Mouse (Mus musculus) neural tube, embryonic 13.5 days (tissue): ENCODE measurements at regions not wholly inside any gene's neighbourhood (a gene's known extent, or its start where the extent isn't known, plus 50 kb on each side); places are given as distances from the start of the nearest gene placed in this dataset.

ENCODE experiments used
- ATAC-seq: fragments of 200-750 bp; cut with Nextera tagmentation; 2 replicates; pipeline ENCODE4 v1.8.0; 2017; ENCODE audit warnings: low read depth, mild to moderate bottlenecking, moderate TSS enrichment, moderate library complexity
- H3K27ac ChIP-seq: fragments of 300-500 bp; sonication (generic); replicated peaks from 2 replicates; pipeline ENCODE4 v1.5.1; 2015; ENCODE audit warnings: moderate library complexity, mild to moderate bottlenecking, inconsistent platforms
- H3K27me3 ChIP-seq: fragments of 300-500 bp; sonication (generic); 2 replicates; pipeline ENCODE4 v1.6.1; 2015; ENCODE audit warnings: mild to moderate bottlenecking, inconsistent platforms
- H3K36me3 ChIP-seq: fragments of 300-500 bp; sonication (generic); 2 replicates; pipeline ENCODE4 v1.6.1; 2015; ENCODE audit warnings: mild to moderate bottlenecking, inconsistent platforms
- H3K4me1 ChIP-seq: fragments of 300-500 bp; sonication (generic); replicated peaks from 2 replicates; pipeline ENCODE4 v1.6.1; 2015; ENCODE audit warnings: inconsistent platforms
- H3K4me2 ChIP-seq: fragments of 300-500 bp; sonication (generic); 2 replicates; pipeline ENCODE4 v1.6.1; 2015; ENCODE audit warnings: inconsistent platforms, mild to moderate bottlenecking, moderate library complexity
- H3K4me3 ChIP-seq: fragments of 300-500 bp; sonication (generic); 2 replicates; pipeline ENCODE4 v1.5.1; 2015; ENCODE audit warnings: mild to moderate bottlenecking, inconsistent platforms
- H3K9ac ChIP-seq: fragments of 300-500 bp; sonication (generic); 2 replicates; pipeline ENCODE4 v1.6.1; 2015; ENCODE audit warnings: moderate library complexity, mild to moderate bottlenecking, inconsistent platforms
- H3K9me3 ChIP-seq: fragments of 300-500 bp; sonication (generic); 2 replicates; pipeline ENCODE4 v1.6.1; 2016; ENCODE audit warnings: inconsistent platforms
- WGBS: fragments of 180-500 bp; shearing (Covaris S2); methylation state at CpG from one replicate; pipeline ENCODE4 v1.1.7; 2015; 5-methylcytosine and 5-hydroxymethylcytosine counted together

GRCm38 (mm10) chr2:45607393-45607792 is 490.2 kb upstream of the Zeb2 start:
- Histone ChIP-seq H3K9ac (no peak overlapping the region), H3K4me1 (no peaks in the 10 kb centered on the region), H3K27ac (no peak overlapping the region), H3K4me3 (no peak overlapping the region), H3K4me2 (no peak overlapping the region), H3K9me3 (no peaks in the 10 kb centered on the region), H3K36me3 (no peaks in the 10 kb centered on the region), H3K27me3 (no peaks in the 10 kb centered on the region)
- ATAC-seq = no peak

DNA sequence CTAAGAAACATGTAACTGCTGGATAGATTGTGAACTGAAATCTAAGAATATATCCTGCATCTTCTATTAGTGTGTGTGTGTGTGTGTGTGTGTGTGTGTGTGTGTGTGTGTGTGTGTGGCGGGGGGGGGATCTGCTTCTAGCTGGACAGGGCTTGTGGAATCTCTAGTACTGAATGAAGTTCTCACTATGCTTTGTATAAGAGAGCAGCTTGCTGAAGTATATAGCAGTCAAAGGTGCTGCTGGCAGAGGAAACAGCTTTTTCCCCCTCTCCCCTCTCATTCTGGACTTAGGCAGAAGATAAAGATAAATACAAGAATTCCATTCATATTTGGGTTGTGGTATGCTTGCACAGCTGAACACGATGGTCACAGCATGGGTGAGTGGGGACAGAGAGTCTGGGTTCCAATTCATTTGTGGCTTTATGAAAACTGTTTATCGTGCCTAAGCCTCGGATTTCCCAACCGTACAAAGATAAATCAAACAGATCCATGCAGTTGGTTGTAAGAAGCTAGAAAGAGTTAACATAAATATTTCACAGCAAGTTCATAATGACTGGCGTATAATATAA is 484.2 kb upstream of the Zeb2 start:
- Histone ChIP-seq H3K4me2 (no peak overlapping the region), H3K4me1 (no peaks in the 10 kb centered on the region), H3K4me3 (no peak overlapping the region), H3K9ac (no peak overlapping the region), H3K27me3 (no peaks in the 10 kb centered on the region), H3K27ac (no peak overlapping the region), H3K9me3 (no peaks in the 10 kb centered on the region), H3K36me3 (no peaks in the 10 kb centered on the region)
- WGBS = 70% methylated on average over 6 of the region's 6 CpGs
- ATAC-seq = no peak

DNA sequence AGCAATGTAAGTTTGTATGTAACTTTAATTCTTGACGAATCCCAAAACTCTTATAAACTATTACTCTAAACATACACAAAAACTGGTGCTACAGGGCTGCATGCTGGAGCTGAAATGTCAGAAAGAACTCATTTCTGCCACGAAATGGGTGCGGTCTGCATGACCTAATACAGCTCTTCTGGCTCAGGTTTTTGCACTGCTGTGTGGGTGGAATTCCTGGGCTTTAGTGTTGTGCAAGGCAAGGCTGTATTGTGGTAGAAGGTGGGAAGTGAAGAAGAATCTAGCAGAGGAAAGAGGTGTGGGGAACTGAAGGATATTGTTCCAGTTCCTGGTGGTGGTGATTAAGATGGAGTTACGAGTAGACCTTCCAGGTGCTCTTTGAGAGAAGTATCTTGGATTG is 476.6 kb upstream of the Zeb2 start:
- no peak overlapping the region for H3K4me3 ChIP-seq
- H3K9me3 ChIP-seq = no peaks in the 10 kb centered on the region
- no peak for ATAC-seq
- WGBS = 92% methylated on average over 4 of the region's 4 CpGs
- no peak overlapping the region for H3K27ac ChIP-seq
- H3K4me2 ChIP-seq = no peak overlapping the region
- H3K4me1 ChIP-seq = no peaks in the 10 kb centered on the region
- H3K9ac ChIP-seq = no peak overlapping the region
- H3K36me3 ChIP-seq = no peaks in the 10 kb centered on the region
- no peaks in the 10 kb centered on the region for H3K27me3 ChIP-seq

- peaks cover 13% of the 10 kb centered on the region for H3K4me1 ChIP-seq
- no peak overlapping the region for H3K4me2 ChIP-seq
- H3K9me3 ChIP-seq = no peaks in the 10 kb centered on the region
- 84% methylated on average over 1 of the region's 1 CpGs for WGBS
- no peaks in the 10 kb centered on the region for H3K27me3 ChIP-seq
- H3K9ac ChIP-seq = no peak overlapping the region
- H3K27ac ChIP-seq = no peak overlapping the region
- no peaks in the 10 kb centered on the region for H3K36me3 ChIP-seq
- ATAC-seq = no peak
- H3K4me3 ChIP-seq = no peak overlapping the region
Observed at GRCm38 (mm10) chr2:45590980-45591379, 473.8 kb upstream of the Zeb2 start.

DNA sequence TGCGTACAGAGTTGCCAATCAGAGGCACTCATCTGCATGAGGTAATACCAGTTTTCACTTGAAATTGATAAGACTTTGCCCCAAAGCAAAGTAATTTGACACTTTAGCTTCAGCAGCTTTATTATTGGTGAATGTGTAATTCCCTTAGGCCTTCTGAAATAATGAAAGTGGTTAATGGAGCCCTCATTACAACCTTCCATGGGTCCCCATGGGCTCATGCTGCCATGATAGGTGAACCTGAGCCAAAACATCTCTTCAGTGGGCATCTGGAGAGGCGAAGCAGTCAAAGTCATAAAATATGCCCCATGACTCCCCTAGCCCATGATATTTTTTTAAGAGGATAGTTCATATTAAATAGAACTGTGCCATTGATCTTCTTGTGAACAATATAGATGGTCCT is 471.1 kb upstream of the Zeb2 start:
- WGBS = 44% methylated on average over 2 of the region's 2 CpGs
- no peak overlapping the region for H3K4me3 ChIP-seq
- H3K27me3 ChIP-seq = no peaks in the 10 kb centered on the region
- H3K36me3 ChIP-seq = no peaks in the 10 kb centered on the region
- no peak overlapping the region for H3K9ac ChIP-seq
- no peak overlapping the region for H3K4me2 ChIP-seq
- H3K27ac ChIP-seq = no peak overlapping the region
- peak; percentile 85 for ATAC-seq
- H3K9me3 ChIP-seq = no peaks in the 10 kb centered on the region
- peaks cover 14% of the 10 kb centered on the region for H3K4me1 ChIP-seq

- no peak overlapping the region for H3K9ac ChIP-seq
- 58% methylated on average over 1 of the region's 1 CpGs for WGBS
- no peak for ATAC-seq
Observed at GRCm38 (mm10) chr2:45586588-45587200, 469.5 kb upstream of the Zeb2 start.

GRCm38 (mm10) chr2:45581549-45581925 is 464.3 kb upstream of the Zeb2 start:
- no peak overlapping the region for H3K4me2 ChIP-seq
- WGBS = 85% methylated on average over 4 of the region's 4 CpGs
- no peaks in the 10 kb centered on the region for H3K9me3 ChIP-seq
- H3K27ac ChIP-seq = no peak overlapping the region
- no peak overlapping the region for H3K4me3 ChIP-seq
- no peaks in the 10 kb centered on the region for H3K27me3 ChIP-seq
- no peaks in the 10 kb centered on the region for H3K36me3 ChIP-seq
- no peak overlapping the region for H3K9ac ChIP-seq
- peaks cover 8% of the 10 kb centered on the region for H3K4me1 ChIP-seq
- ATAC-seq = no peak

More at GRCm38 (mm10) chr2:45586588-45587200, 469.5 kb upstream of the Zeb2 start:
- no peak overlapping the region for H3K27ac ChIP-seq
- H3K9me3 ChIP-seq = no peaks in the 10 kb centered on the region
- H3K4me2 ChIP-seq = no peak overlapping the region
- no peaks in the 10 kb centered on the region for H3K27me3 ChIP-seq
- no peak overlapping the region for H3K4me3 ChIP-seq
- H3K36me3 ChIP-seq = no peaks in the 10 kb centered on the region
- H3K4me1 ChIP-seq = peaks cover 14% of the 10 kb centered on the region

GRCm38 (mm10) chr2:45580838-45581548 is 463.8 kb upstream of the Zeb2 start:
- no peak for ATAC-seq
- no peaks in the 10 kb centered on the region for H3K36me3 ChIP-seq
- WGBS = 68% methylated on average over 8 of the region's 8 CpGs
- H3K4me3 ChIP-seq = no peak overlapping the region
- H3K9ac ChIP-seq = no peak overlapping the region
- no peaks in the 10 kb centered on the region for H3K9me3 ChIP-seq
- no peaks in the 10 kb centered on the region for H3K27me3 ChIP-seq
- H3K4me1 ChIP-seq = peaks cover 4% of the 10 kb centered on the region
- no peak overlapping the region for H3K27ac ChIP-seq
- H3K4me2 ChIP-seq = no peak overlapping the region

DNA sequence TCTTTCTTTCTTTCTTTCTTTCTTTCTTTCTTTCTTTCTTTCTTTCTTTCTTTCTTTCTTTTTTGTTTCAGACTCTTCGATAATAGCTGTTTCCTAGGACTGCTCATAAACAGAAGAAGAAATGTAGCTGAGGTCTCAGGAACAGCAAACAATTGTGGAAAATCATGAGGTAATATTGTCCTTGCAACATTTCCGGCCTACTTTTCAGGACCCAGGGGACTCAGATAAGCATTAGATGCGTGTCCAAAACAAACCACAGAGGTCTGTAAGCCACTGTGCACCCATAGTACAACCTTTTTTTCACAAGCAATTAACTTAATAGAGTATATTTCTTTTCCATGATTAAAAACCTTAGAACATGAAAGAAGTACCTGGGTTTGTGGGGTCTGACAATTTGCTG is 455.7 kb upstream of the Zeb2 start:
- H3K4me1 ChIP-seq = no peaks in the 10 kb centered on the region
- no peak overlapping the region for H3K27ac ChIP-seq
- no peak overlapping the region for H3K4me3 ChIP-seq
- WGBS = 83% methylated on average over 3 of the region's 3 CpGs
- no peak overlapping the region for H3K9ac ChIP-seq
- no peak for ATAC-seq
- no peaks in the 10 kb centered on the region for H3K27me3 ChIP-seq
- no peaks in the 10 kb centered on the region for H3K36me3 ChIP-seq
- H3K9me3 ChIP-seq = no peaks in the 10 kb centered on the region
- H3K4me2 ChIP-seq = no peak overlapping the region

- Histone ChIP-seq H3K36me3 (no peaks in the 10 kb centered on the region), H3K4me2 (no peak overlapping the region), H3K27ac (no peak overlapping the region), H3K9ac (no peak overlapping the region), H3K4me3 (no peak overlapping the region), H3K9me3 (no peaks in the 10 kb centered on the region), H3K27me3 (no peaks in the 10 kb centered on the region), H3K4me1 (no peaks in the 10 kb centered on the region)
- ATAC-seq = no peak
- 85% methylated on average over 4 of the region's 4 CpGs for WGBS
Observed at GRCm38 (mm10) chr2:45554707-45555106, 437.5 kb upstream of the Zeb2 start.

- no peak for ATAC-seq
Observed at GRCm38 (mm10) chr2:45541394-45541793, 424.2 kb upstream of the Zeb2 start.

GRCm38 (mm10) chr2:45538950-45539349 is 421.8 kb upstream of the Zeb2 start:
- no peak overlapping the region for H3K4me2 ChIP-seq
- no peaks in the 10 kb centered on the region for H3K36me3 ChIP-seq
- H3K9me3 ChIP-seq = no peaks in the 10 kb centered on the region
- no peaks in the 10 kb centered on the region for H3K27me3 ChIP-seq
- H3K27ac ChIP-seq = no peak overlapping the region
- 94% methylated on average over 12 of the region's 12 CpGs for WGBS
- no peaks in the 10 kb centered on the region; the same call in 1 of the 2 replicates for H3K4me1 ChIP-seq
- no peak for ATAC-seq
- no peak overlapping the region for H3K9ac ChIP-seq
- no peak overlapping the region for H3K4me3 ChIP-seq

More at GRCm38 (mm10) chr2:45541394-45541793, 424.2 kb upstream of the Zeb2 start:
- Histone ChIP-seq H3K36me3 (no peaks in the 10 kb centered on the region), H3K9me3 (no peaks in the 10 kb centered on the region), H3K27ac (no peak overlapping the region), H3K4me2 (no peak overlapping the region), H3K27me3 (no peaks in the 10 kb centered on the region), H3K4me3 (no peak overlapping the region), H3K9ac (no peak overlapping the region), H3K4me1 (no peaks in the 10 kb centered on the region)
- 95% methylated on average over 3 of the region's 3 CpGs for WGBS
